Mouse (Mus musculus) left cerebral cortex, adult 8-10 months (tissue): ENCODE results near the gene Olfr341. TPM values are rescaled to one million over a fixed set of nuclear protein-coding genes. Genes with fewer than 3 reads are reported as not detected.

Experiments
- DNase-seq, 2 experiments: peaks; one replicate each; pipeline ENCODE4 v3.0.0; 2022; ENCODE audit warnings: low spot score in 2 of 2
- total RNA-seq, 4 experiments: library from RNA; stranded (reverse); gene quantifications; 2 replicates each; pipeline ENCODE4 v1.2.4; 2022

Olfr341 gene
- total RNA-seq = not detected

GRCm38 (mm10) chr2:36482368-36482767 lies at the start of gene Olfr341:
Gene Olfr341, minus strand, starts transcription at chr2:36482468.
- no peak for DNase-seq

GRCm38 (mm10) chr2:36524698-36525097 lies 42.4 kb upstream of the Olfr341 start, which contains the start of gene Olfr342:
Gene Olfr342, plus strand, starts transcription at chr2:36524998.
- no peak for DNase-seq

GRCm38 (mm10) chr2:36473634-36474033 lies 8.6 kb downstream of the Olfr341 start:
- no peak for DNase-seq

GRCm38 (mm10) chr2:36452287-36452686 lies 30.0 kb downstream of the Olfr341 start, which contains the start of gene Olfr340:
Gene Olfr340, plus strand, starts transcription at chr2:36452587.
- DNase-seq = no peak

Other genes with a start within 250 kb of the Olfr341 start
- gene Olfr338, start 108.9 kb downstream of the Olfr341 start, total RNA-seq = under 1 TPM in 2 of 4 experiments, not detected in 2; 0.08 to 0.09 TPM
- gene Olfr339, start 63.5 kb downstream of the Olfr341 start, total RNA-seq = not detected
- gene Olfr340, start 29.9 kb downstream of the Olfr341 start, total RNA-seq = not detected
- not detected for gene Olfr342, start 42.5 kb upstream of the Olfr341 start, total RNA-seq
- not detected for gene Olfr344, start 84.2 kb upstream of the Olfr341 start, total RNA-seq
- gene Olfr345, start 157.6 kb upstream of the Olfr341 start, total RNA-seq = not detected
- not detected for gene Olfr346, start 203.3 kb upstream of the Olfr341 start, total RNA-seq
- not detected for gene Olfr347, start 249.4 kb upstream of the Olfr341 start, total RNA-seq